Mouse (Mus musculus): ENCODE measurements around the gene Cacna1d. TPM values are rescaled to one million over a fixed set of nuclear protein-coding genes. Genes with fewer than 3 reads are reported as not detected.

The Cacna1d gene
- 2.6 TPM for polyA plus RNA-seq (2014; fragmentation: Illumina TruSeq; extraction: RNeasy Lipid Tissue Mini Kit (QIAGEN cat#74804); ENCODE audit: low read depth, low replicate concordance)

GRCm38 (mm10) chr14:30491342-30491741, at the start of gene Cacna1d:
Gene Cacna1d (minus strand): TSS chr14:30491455.

GRCm38 (mm10) chr14:30479361-30479948, 11.8 kb downstream of the Cacna1d start, which contains the start of gene Dcp1a:
Gene Dcp1a (plus strand): TSS chr14:30479535.

GRCm38 (mm10) chr14:30008733-30009575, 482.3 kb downstream of the Cacna1d start, which contains the start of the genes Il17rb and Chdh:
Gene Il17rb (minus strand): TSS chr14:30008896.
Gene Chdh (plus strand): TSS chr14:30009023.

Other genes starting within 250 kb of the Cacna1d start
- gene Dcp1a, start 11.9 kb downstream of the Cacna1d start, polyA plus RNA-seq (2014; fragmentation: Illumina TruSeq; extraction: RNeasy Lipid Tissue Mini Kit (QIAGEN cat#74804); ENCODE audit: low read depth, low replicate concordance): 9.0 TPM
- gene Tkt, start 56.9 kb upstream of the Cacna1d start, polyA plus RNA-seq (2014; fragmentation: Illumina TruSeq; extraction: RNeasy Lipid Tissue Mini Kit (QIAGEN cat#74804); ENCODE audit: low read depth, low replicate concordance): 40.2 TPM
- 21.5 TPM for gene Prkcd, start 134.8 kb upstream of the Cacna1d start, polyA plus RNA-seq (2014; fragmentation: Illumina TruSeq; extraction: RNeasy Lipid Tissue Mini Kit (QIAGEN cat#74804); ENCODE audit: low read depth, low replicate concordance)
- 8.2 TPM for gene Rft1, start 162.9 kb upstream of the Cacna1d start, polyA plus RNA-seq (2014; fragmentation: Illumina TruSeq; extraction: RNeasy Lipid Tissue Mini Kit (QIAGEN cat#74804); ENCODE audit: low read depth, low replicate concordance)
- gene Sfmbt1, start 223.4 kb upstream of the Cacna1d start, polyA plus RNA-seq (2014; fragmentation: Illumina TruSeq; extraction: RNeasy Lipid Tissue Mini Kit (QIAGEN cat#74804); ENCODE audit: low read depth, low replicate concordance): 5.4 TPM

All from heart, adult 10 weeks (tissue).